Mouse (Mus musculus): Measurements from ENCODE around the gene Itpr2. TPM values are rescaled to one million over a fixed set of nuclear protein-coding genes. Genes with fewer than 3 reads are reported as not detected.

Gene Itpr2
- polyA plus RNA-seq, 1 experiment from 2014 or later = 7.5 TPM

GRCm38 (mm10) chr6:146157983-146158535, 344.0 kb downstream of the Itpr2 start:
- Histone ChIP-seq H3K9me3 (replicated peaks; ENCODE audit: control insufficient read depth, low read length) (no peaks in the 10 kb centered on the region), H3K4me2 (ENCODE audit: low read depth, low read length) (no peak overlapping the region), H3K4me1 (ENCODE audit: control insufficient read depth, low read depth, low read length) (no peaks in the 10 kb centered on the region), H3K4me3 (ENCODE audit: low read depth, low read length) (no peak overlapping the region), H3K9ac (ENCODE audit: low read depth, low read length) (no peak overlapping the region), H3K27me3 (ENCODE audit: control insufficient read depth, insufficient read depth, low read depth, low read length) (no peaks in the 10 kb centered on the region), H3K27ac (ENCODE audit: low read length) (no peak overlapping the region), H3K36me3 (ENCODE audit: control insufficient read depth, insufficient read depth) (no peaks in the 10 kb centered on the region)
- 68% methylated on average over 8 of the region's 8 CpGs for WGBS (ENCODE audit: insufficient replicate concordance)
- no peak for ATAC-seq (ENCODE audit: low read depth)

GRCm38 (mm10) chr6:146157099-146157498, 344.9 kb downstream of the Itpr2 start:
- Histone ChIP-seq H3K4me3 (ENCODE audit: low read depth, low read length) (no peak overlapping the region), H3K4me1 (ENCODE audit: control insufficient read depth, low read depth, low read length) (no peaks in the 10 kb centered on the region), H3K36me3 (ENCODE audit: control insufficient read depth, insufficient read depth) (no peaks in the 10 kb centered on the region), H3K27ac (ENCODE audit: low read length) (no peak overlapping the region), H3K27me3 (ENCODE audit: control insufficient read depth, insufficient read depth, low read depth, low read length) (no peaks in the 10 kb centered on the region), H3K4me2 (ENCODE audit: low read depth, low read length) (no peak overlapping the region), H3K9ac (ENCODE audit: low read depth, low read length) (no peak overlapping the region), H3K9me3 (replicated peaks; ENCODE audit: control insufficient read depth, low read length) (no peaks in the 10 kb centered on the region)
- 86% methylated on average over 14 of the region's 14 CpGs for WGBS (ENCODE audit: insufficient replicate concordance)
- no peak for ATAC-seq (ENCODE audit: low read depth)

GRCm38 (mm10) chr6:146156536-146156935, 345.5 kb downstream of the Itpr2 start:
- no peaks in the 10 kb centered on the region for H3K27me3 ChIP-seq (ENCODE audit: control insufficient read depth, insufficient read depth, low read depth, low read length)
- ATAC-seq (ENCODE audit: low read depth) = no peak
- no peak overlapping the region for H3K9ac ChIP-seq (ENCODE audit: low read depth, low read length)
- no peak overlapping the region for H3K4me2 ChIP-seq (ENCODE audit: low read depth, low read length)
- no peaks in the 10 kb centered on the region for H3K9me3 ChIP-seq (replicated peaks; ENCODE audit: control insufficient read depth, low read length)
- no peaks in the 10 kb centered on the region for H3K36me3 ChIP-seq (ENCODE audit: control insufficient read depth, insufficient read depth)
- 70% methylated on average over 6 of the region's 6 CpGs for WGBS (ENCODE audit: insufficient replicate concordance)
- H3K4me1 ChIP-seq (ENCODE audit: control insufficient read depth, low read depth, low read length) = no peaks in the 10 kb centered on the region
- H3K4me3 ChIP-seq (ENCODE audit: low read depth, low read length) = no peak overlapping the region
- no peak overlapping the region for H3K27ac ChIP-seq (ENCODE audit: low read length)

- no peak overlapping the region for H3K9ac ChIP-seq (ENCODE audit: low read depth, low read length)
- H3K4me3 ChIP-seq (ENCODE audit: low read depth, low read length) = no peak overlapping the region
- H3K36me3 ChIP-seq (ENCODE audit: control insufficient read depth, insufficient read depth) = no peaks in the 10 kb centered on the region
- WGBS (ENCODE audit: insufficient replicate concordance) = 69% methylated on average over 8 of the region's 8 CpGs
- ATAC-seq (ENCODE audit: low read depth) = no peak
- no peaks in the 10 kb centered on the region for H3K9me3 ChIP-seq (replicated peaks; ENCODE audit: control insufficient read depth, low read length)
- no peak overlapping the region for H3K27ac ChIP-seq (ENCODE audit: low read length)
- no peaks in the 10 kb centered on the region for H3K4me1 ChIP-seq (ENCODE audit: control insufficient read depth, low read depth, low read length)
- H3K27me3 ChIP-seq (ENCODE audit: control insufficient read depth, insufficient read depth, low read depth, low read length) = no peaks in the 10 kb centered on the region
- no peak overlapping the region for H3K4me2 ChIP-seq (ENCODE audit: low read depth, low read length)
Observed at GRCm38 (mm10) chr6:146155156-146155734, 346.8 kb downstream of the Itpr2 start.

GRCm38 (mm10) chr6:146152843-146153242, 349.2 kb downstream of the Itpr2 start:
- no peak for ATAC-seq (ENCODE audit: low read depth)
- WGBS (ENCODE audit: insufficient replicate concordance) = 60% methylated on average over 5 of the region's 5 CpGs
- H3K4me1 ChIP-seq (ENCODE audit: control insufficient read depth, low read depth, low read length) = no peaks in the 10 kb centered on the region

GRCm38 (mm10) chr6:146140966-146141585, 360.9 kb downstream of the Itpr2 start:
- H3K9me3 ChIP-seq (replicated peaks; ENCODE audit: control insufficient read depth, low read length) = no peaks in the 10 kb centered on the region
- no peak overlapping the region for H3K4me2 ChIP-seq (ENCODE audit: low read depth, low read length)
- H3K27ac ChIP-seq (ENCODE audit: low read length) = no peak overlapping the region
- no peak overlapping the region for H3K4me3 ChIP-seq (ENCODE audit: low read depth, low read length)
- H3K9ac ChIP-seq (ENCODE audit: low read depth, low read length) = no peak overlapping the region
- H3K36me3 ChIP-seq (ENCODE audit: control insufficient read depth, insufficient read depth) = no peaks in the 10 kb centered on the region
- no peak for ATAC-seq (ENCODE audit: low read depth)
- no peaks in the 10 kb centered on the region for H3K4me1 ChIP-seq (ENCODE audit: control insufficient read depth, low read depth, low read length)
- WGBS (ENCODE audit: insufficient replicate concordance) = 60% methylated on average over 4 of the region's 4 CpGs
- H3K27me3 ChIP-seq (ENCODE audit: control insufficient read depth, insufficient read depth, low read depth, low read length) = no peaks in the 10 kb centered on the region

More at GRCm38 (mm10) chr6:146152843-146153242, 349.2 kb downstream of the Itpr2 start:
- Histone ChIP-seq H3K9me3 (replicated peaks; ENCODE audit: control insufficient read depth, low read length) (no peaks in the 10 kb centered on the region), H3K4me3 (ENCODE audit: low read depth, low read length) (no peak overlapping the region), H3K27ac (ENCODE audit: low read length) (no peak overlapping the region), H3K9ac (ENCODE audit: low read depth, low read length) (no peak overlapping the region), H3K27me3 (ENCODE audit: control insufficient read depth, insufficient read depth, low read depth, low read length) (no peaks in the 10 kb centered on the region), H3K4me2 (ENCODE audit: low read depth, low read length) (no peak overlapping the region), H3K36me3 (ENCODE audit: control insufficient read depth, insufficient read depth) (no peaks in the 10 kb centered on the region)

GRCm38 (mm10) chr6:146140171-146140570, 361.9 kb downstream of the Itpr2 start:
- Histone ChIP-seq H3K4me1 (ENCODE audit: control insufficient read depth, low read depth, low read length) (no peaks in the 10 kb centered on the region), H3K27me3 (ENCODE audit: control insufficient read depth, insufficient read depth, low read depth, low read length) (no peaks in the 10 kb centered on the region), H3K27ac (ENCODE audit: low read length) (no peak overlapping the region), H3K4me2 (ENCODE audit: low read depth, low read length) (no peak overlapping the region), H3K4me3 (ENCODE audit: low read depth, low read length) (no peak overlapping the region), H3K36me3 (ENCODE audit: control insufficient read depth, insufficient read depth) (no peaks in the 10 kb centered on the region), H3K9ac (ENCODE audit: low read depth, low read length) (no peak overlapping the region), H3K9me3 (replicated peaks; ENCODE audit: control insufficient read depth, low read length) (no peaks in the 10 kb centered on the region)
- ATAC-seq (ENCODE audit: low read depth) = no peak
- WGBS (ENCODE audit: insufficient replicate concordance) = 61% methylated on average over 6 of the region's 6 CpGs

- no peaks in the 10 kb centered on the region for H3K4me1 ChIP-seq (ENCODE audit: control insufficient read depth, low read depth, low read length)
- H3K9me3 ChIP-seq (replicated peaks; ENCODE audit: control insufficient read depth, low read length) = no peaks in the 10 kb centered on the region
- H3K4me3 ChIP-seq (ENCODE audit: low read depth, low read length) = no peak overlapping the region
- no peak overlapping the region for H3K4me2 ChIP-seq (ENCODE audit: low read depth, low read length)
- WGBS (ENCODE audit: insufficient replicate concordance) = 42% methylated on average over 4 of the region's 4 CpGs
- H3K36me3 ChIP-seq (ENCODE audit: control insufficient read depth, insufficient read depth) = no peaks in the 10 kb centered on the region
- ATAC-seq (ENCODE audit: low read depth) = no peak
- H3K27ac ChIP-seq (ENCODE audit: low read length) = no peak overlapping the region
- H3K27me3 ChIP-seq (ENCODE audit: control insufficient read depth, insufficient read depth, low read depth, low read length) = no peaks in the 10 kb centered on the region
- no peak overlapping the region for H3K9ac ChIP-seq (ENCODE audit: low read depth, low read length)
Observed at GRCm38 (mm10) chr6:146136646-146137045, 365.4 kb downstream of the Itpr2 start.

- 23% methylated on average over 7 of the region's 7 CpGs for WGBS (ENCODE audit: insufficient replicate concordance)
- no peak overlapping the region for H3K4me2 ChIP-seq (ENCODE audit: low read depth, low read length)
- H3K9ac ChIP-seq (ENCODE audit: low read depth, low read length) = no peak overlapping the region
- H3K36me3 ChIP-seq (ENCODE audit: control insufficient read depth, insufficient read depth) = no peaks in the 10 kb centered on the region
- no peaks in the 10 kb centered on the region for H3K27me3 ChIP-seq (ENCODE audit: control insufficient read depth, insufficient read depth, low read depth, low read length)
- H3K9me3 ChIP-seq (replicated peaks; ENCODE audit: control insufficient read depth, low read length) = no peaks in the 10 kb centered on the region
- no peak for ATAC-seq (ENCODE audit: low read depth)
- H3K4me3 ChIP-seq (ENCODE audit: low read depth, low read length) = no peak overlapping the region
- H3K4me1 ChIP-seq (ENCODE audit: control insufficient read depth, low read depth, low read length) = no peaks in the 10 kb centered on the region
- H3K27ac ChIP-seq (ENCODE audit: low read length) = no peak overlapping the region
Observed at GRCm38 (mm10) chr6:146136244-146136643, 365.8 kb downstream of the Itpr2 start.
